Mouse (Mus musculus) bone marrow, adult 2 months (tissue): ENCODE measurements at regions not wholly inside any gene's neighbourhood (a gene's known extent, or its start where the extent isn't known, plus 50 kb on each side); places are given as distances from the start of the nearest gene placed in this dataset.

Source experiments
- CTCF ChIP-seq: fragments of 200-500 bp; IDR thresholded peaks from 2 replicates; pipeline ENCODE4 v1.5.1; 2011; ENCODE audit warnings: low read length, control low read depth; ENCODE audit not compliant: control insufficient read depth, insufficient read depth
- POLR2A ChIP-seq: fragments of 200-500 bp; IDR thresholded peaks from 2 replicates; pipeline ENCODE4 v1.6.1; 2011; ENCODE audit warnings: low read depth, mild to moderate bottlenecking, control low read depth, low read length, borderline replicate concordance; ENCODE audit not compliant: control insufficient read depth

GRCm38 (mm10) chr12:29394271-29394670, 133.9 kb upstream of the Myt1l start:
- TF ChIP-seq CTCF (no peak), POLR2A (no peak)
